Mouse (Mus musculus): Measurements from ENCODE around the gene Ccdc152.

DNA sequence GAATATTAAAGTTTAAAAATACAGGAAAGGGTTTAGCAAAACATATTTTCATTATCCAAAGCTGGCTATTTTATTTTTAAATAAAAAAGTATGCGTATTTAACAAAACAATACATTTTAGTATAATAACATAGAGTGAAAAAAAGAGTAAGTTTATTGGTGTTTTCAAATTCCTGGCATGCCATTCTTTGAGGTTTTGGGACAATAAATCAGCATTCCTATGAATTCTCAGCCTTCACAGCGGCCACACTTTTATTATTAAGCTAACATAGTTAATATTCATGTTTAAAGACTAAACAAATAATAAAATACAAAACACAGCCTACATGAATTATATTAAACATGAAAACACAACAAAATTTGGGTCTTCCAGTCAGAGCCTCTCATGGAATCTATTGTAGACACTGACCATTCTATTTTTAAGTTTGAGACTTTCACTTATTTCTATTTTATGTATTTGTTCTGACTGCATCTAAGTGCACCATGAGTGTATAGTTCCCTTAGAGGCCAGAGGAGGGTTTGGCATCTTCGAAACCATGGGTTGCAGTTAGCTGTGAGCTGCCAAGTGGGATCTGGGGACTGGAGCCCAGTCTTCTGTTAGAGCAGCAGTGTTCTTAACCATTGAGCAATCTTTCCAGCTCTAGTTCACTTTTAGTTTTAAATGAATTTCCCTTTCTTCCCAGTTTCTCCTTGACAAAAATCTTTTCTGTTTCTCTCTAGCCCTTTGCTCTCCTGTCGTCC lies 2.8 kb downstream of the Ccdc152 start:
- TF ChIP-seq CTCF (IDR thresholded peaks at IDR 0.05; ENCODE audit: low read depth) (no peak), EP300 (IDR thresholded peaks at IDR 0.05; ENCODE audit: low read depth) (no peak)

Measured in liver, postnatal 0 days (tissue).